Mouse (Mus musculus) gastrocnemius, adult 2 months (tissue): Measurements from ENCODE around the gene Hist2h2aa2. TPM values are rescaled to one million over a fixed set of nuclear protein-coding genes. Genes with fewer than 3 reads are reported as not detected.
A peak's percentile ranks its signal among the peaks of the same experiment; 100 is the strongest.

Experiments
- DNase-seq: peaks from one replicate; pipeline ENCODE4 v3.0.0; 2022
- H3K27ac ChIP-seq: fragments of 200-600 bp; 2 replicates; pipeline ENCODE4 v1.8.1; 2022; ENCODE audit warnings: mild to moderate bottlenecking
- H3K4me3 ChIP-seq: fragments of 200-600 bp; 2 replicates; pipeline ENCODE4 v1.8.1; 2022; ENCODE audit warnings: mild to moderate bottlenecking, moderate library complexity
- CTCF ChIP-seq: fragments of 200-600 bp; IDR thresholded peaks from 2 replicates; pipeline ENCODE4 v1.8.1; 2022; ENCODE audit warnings: antibody characterized with exemption, mild to moderate bottlenecking, moderate library complexity
- intact Hi-C: fragments of 180-260 bp; cut with DNase I; formaldehyde crosslinking; loops from one replicate; pipeline ENCODE4 v1.15.1; 2025
- total RNA-seq, 2 experiments: library from RNA; stranded (reverse); gene quantifications; 2 replicates each; pipeline ENCODE4 v1.2.3; 2021

Gene Hist2h2aa2
- total RNA-seq, 2 experiments from 2014 or later, result 172 to 190 TPM

GRCm38 (mm10) chr3:96268051-96268775 lies 28.1 kb upstream of the Hist2h2aa2 start, which contains the start of gene Hist2h3b:
TSS of gene Hist2h3b (plus strand) at chr3:96268654.
- DNase-seq, result peak; percentile 81
- H3K27ac ChIP-seq, result peak within 1 kb of the TSS; percentile 95
- H3K4me3 ChIP-seq, result peak within 1 kb of the TSS; percentile 75
- intact Hi-C loops, result loop anchor here (10.0 kb wide), 1 partner anchor 237 kb away; no protein-coding TSS in a partner anchor
- TF ChIP-seq CTCF, result no peak

GRCm38 (mm10) chr3:96267541-96267940 lies 27.5 kb upstream of the Hist2h2aa2 start:
- intact Hi-C loops, result loop anchor here (10.0 kb wide), 1 partner anchor 237 kb away; no protein-coding TSS in a partner anchor
- no peak for DNase-seq
- H3K4me3 ChIP-seq, result peak overlapping the region; percentile 75; the same call in 1 of the 2 replicates
- peak overlapping the region; percentile 94 for H3K27ac ChIP-seq
- TF ChIP-seq CTCF, result no peak

- Histone ChIP-seq H3K27ac (no peak overlapping the region; the same call in 1 of the 2 replicates), H3K4me3 (no peak overlapping the region)
- TF ChIP-seq CTCF, result no peak
- no peak for DNase-seq
- intact Hi-C loops, result loop anchor here (10.0 kb wide), 1 partner anchor 239 kb away; no protein-coding TSS in a partner anchor
Observed at GRCm38 (mm10) chr3:96266132-96266710, 26.1 kb upstream of the Hist2h2aa2 start.

- TF ChIP-seq CTCF, result no peak
- intact Hi-C loops, result loop anchor here (10.0 kb wide), 1 partner anchor 240 kb away; no protein-coding TSS in a partner anchor
- Histone ChIP-seq H3K27ac (peak overlapping the region; percentile 97), H3K4me3 (peak overlapping the region; percentile 97)
- no peak for DNase-seq
Observed at GRCm38 (mm10) chr3:96264404-96264949, 24.4 kb upstream of the Hist2h2aa2 start.

- peak; percentile 52 for DNase-seq
- peak overlapping the region; percentile 97 for H3K27ac ChIP-seq
- intact Hi-C loops, result loop anchor here (2.0 to 10.0 kb wide), 2 partner anchors 43 to 241 kb away; partner anchors contain the start of genes Hist2h2ac and Hist2h2be
- no peak for TF ChIP-seq CTCF
- peak overlapping the region; percentile 97 for H3K4me3 ChIP-seq
Observed at GRCm38 (mm10) chr3:96263558-96264403, 23.7 kb upstream of the Hist2h2aa2 start.

- H3K27ac ChIP-seq, result peak within 1 kb of the TSS; percentile 97
- TF ChIP-seq CTCF, result peak; percentile 76
- H3K4me3 ChIP-seq, result peak within 1 kb of the TSS; percentile 97
- intact Hi-C loops, result loop anchor here (2.0 to 10.0 kb wide), 2 partner anchors 42 to 242 kb away; partner anchors contain the start of genes Hist2h2ac and Hist2h2be
- peak; percentile 93 for DNase-seq
Observed at GRCm38 (mm10) chr3:96262979-96263550, 23.0 kb upstream of the Hist2h2aa2 start, which contains the start of gene Hist2h4. TSS of gene Hist2h4 (minus strand) at chr3:96263311.

- peak overlapping the region; percentile 97 for H3K27ac ChIP-seq
- DNase-seq, result peak; percentile 90
- no peak for TF ChIP-seq CTCF
- H3K4me3 ChIP-seq, result peak overlapping the region; percentile 97
- intact Hi-C loops, result loop anchor here (2.0 to 10.0 kb wide), 2 partner anchors 42 to 242 kb away; partner anchors contain the start of genes Hist2h2ac and Hist2h2be
Observed at GRCm38 (mm10) chr3:96262216-96262875, 22.3 kb upstream of the Hist2h2aa2 start.

GRCm38 (mm10) chr3:96261623-96262022 lies 21.5 kb upstream of the Hist2h2aa2 start:
- intact Hi-C loops, result loop anchor here (2.0 to 10.0 kb wide), 2 partner anchors 41 to 243 kb away; partner anchors contain the start of genes Hist2h2ac and Hist2h2be
- peak overlapping the region; percentile 97 for H3K4me3 ChIP-seq
- TF ChIP-seq CTCF, result no peak
- peak overlapping the region; percentile 97 for H3K27ac ChIP-seq
- DNase-seq, result no peak

GRCm38 (mm10) chr3:96260220-96260619 lies 20.1 kb upstream of the Hist2h2aa2 start:
- intact Hi-C loops, result loop anchor here (10.0 kb wide), 1 partner anchor 245 kb away; no protein-coding TSS in a partner anchor
- Histone ChIP-seq H3K27ac (no peak overlapping the region), H3K4me3 (no peak overlapping the region)
- DNase-seq, result no peak
- no peak for TF ChIP-seq CTCF

GRCm38 (mm10) chr3:96257190-96257589 lies 17.1 kb upstream of the Hist2h2aa2 start:
- DNase-seq, result no peak
- TF ChIP-seq CTCF, result no peak
- Histone ChIP-seq H3K27ac (no peak overlapping the region), H3K4me3 (no peak overlapping the region)
- intact Hi-C loops, result no loop called here

GRCm38 (mm10) chr3:96255926-96256593 lies 16.0 kb upstream of the Hist2h2aa2 start:
- no peak for TF ChIP-seq CTCF
- no peak for DNase-seq
- intact Hi-C loops, result no loop called here
- no peak overlapping the region for H3K27ac ChIP-seq
- no peak overlapping the region for H3K4me3 ChIP-seq
